Mouse (Mus musculus): ENCODE data around the gene Sox18. TPM values are rescaled to one million over a fixed set of nuclear protein-coding genes. Genes with fewer than 3 reads are reported as not detected.

Gene Sox18
- polyA plus RNA-seq, 1 experiment: 0.05 TPM

DNA sequence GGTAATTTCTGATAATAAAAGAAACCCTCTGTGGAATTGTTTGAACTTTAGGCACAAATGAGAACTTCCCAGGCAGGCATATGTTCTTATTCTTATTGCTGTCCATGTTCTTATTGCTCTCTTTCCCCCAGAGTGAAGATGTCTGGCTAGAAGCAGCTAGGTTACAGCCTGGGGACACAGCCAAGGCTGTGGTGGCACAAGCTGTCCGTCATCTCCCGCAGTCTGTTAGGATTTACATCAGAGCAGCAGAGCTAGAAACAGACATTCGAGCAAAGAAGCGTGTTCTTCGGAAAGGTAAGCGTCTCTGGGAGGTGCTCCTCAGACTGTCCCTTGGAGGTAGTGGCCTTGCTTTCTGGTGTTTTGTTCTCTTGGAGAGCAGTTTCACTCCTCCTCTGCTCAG is 38.8 kb downstream of the Sox18 start:
- no peak for TF ChIP-seq GATA1 (IDR thresholded peaks at IDR 0.05; ENCODE audit: low read length)

DNA sequence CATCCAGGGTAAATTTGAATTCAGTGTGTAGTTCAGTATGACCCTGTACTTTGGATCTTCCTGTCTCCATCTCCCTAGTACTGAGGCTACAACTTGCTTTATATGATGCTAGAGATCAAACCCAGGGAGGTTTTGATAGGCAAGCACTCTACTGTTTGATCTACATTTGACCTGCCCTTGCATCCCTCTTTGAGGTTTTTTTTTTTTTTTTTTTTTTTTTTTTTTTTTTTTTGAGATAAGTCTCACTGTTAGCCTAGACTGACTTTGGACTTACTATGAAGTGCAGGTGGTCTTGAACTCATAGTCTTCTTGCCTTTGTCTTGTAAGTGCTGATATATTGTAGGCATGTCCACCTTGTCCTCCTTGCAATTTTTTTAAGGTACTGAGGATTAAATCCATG is 43.0 kb downstream of the Sox18 start:
- no peak for TF ChIP-seq GATA1 (IDR thresholded peaks at IDR 0.05; ENCODE audit: low read length)

DNA sequence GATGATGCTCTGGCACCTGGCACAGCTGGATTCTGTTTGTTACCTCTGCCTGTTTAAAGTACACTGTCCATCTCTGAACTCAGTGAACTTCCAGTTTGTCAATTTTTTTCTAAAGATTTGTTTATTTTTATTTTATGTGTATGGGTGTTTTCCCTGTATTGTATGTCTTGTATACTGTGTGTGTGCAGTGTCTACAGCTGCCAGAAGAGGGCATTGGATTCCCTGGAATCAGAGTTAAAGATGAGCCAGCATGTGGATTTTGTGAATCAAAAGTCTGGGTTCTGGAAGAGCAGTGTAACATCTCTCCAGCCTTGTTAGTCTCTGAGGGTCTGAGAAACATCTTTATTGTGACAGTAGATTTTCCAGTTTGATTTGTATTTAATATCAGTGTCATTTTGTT is 48.0 kb downstream of the Sox18 start:
- no peak for TF ChIP-seq GATA1 (IDR thresholded peaks at IDR 0.05; ENCODE audit: low read length)

Other genes starting within 250 kb of the Sox18 start
- 0.11 and 0.22 TPM in 2 replicates for gene Zbtb46, start 212.2 kb downstream of the Sox18 start, polyA plus RNA-seq (2012)
- not detected in 2 replicates for gene Abhd16b, start 178.4 kb downstream of the Sox18 start, polyA plus RNA-seq (2012)
- 31.1 and 70.5 TPM in 2 replicates for gene Tpd52l2, start 174.5 kb downstream of the Sox18 start, polyA plus RNA-seq (2012)
- gene Dnajc5, start 151.2 kb downstream of the Sox18 start, polyA plus RNA-seq (2012): 27.9 and 31.8 TPM in 2 replicates
- 71.6 and 72.0 TPM in 2 replicates for gene Uckl1, start 86.7 kb downstream of the Sox18 start, polyA plus RNA-seq (2012)
- 25.6 and 26.6 TPM in 2 replicates for gene Prpf6, start 79.8 kb downstream of the Sox18 start, polyA plus RNA-seq (2012)
- gene Zfp512b, start 78.8 kb downstream of the Sox18 start, polyA plus RNA-seq (2012): 82.6 and 93.4 TPM in 2 replicates
- 2.2 and 2.4 TPM in 2 replicates for gene Samd10, start 72.4 kb downstream of the Sox18 start, polyA plus RNA-seq (2012)
- not detected in 2 replicates for gene Gm29797, start 14.6 kb downstream of the Sox18 start, polyA plus RNA-seq (2012)
- not detected in 2 replicates for gene Tcea2, start 8.7 kb upstream of the Sox18 start, polyA plus RNA-seq (2012)
- 20.0 and 25.5 TPM in 2 replicates for gene Rgs19, start 22.3 kb upstream of the Sox18 start, polyA plus RNA-seq (2012)
- not detected in 2 replicates for gene Lkaaear1, start 26.8 kb upstream of the Sox18 start, polyA plus RNA-seq (2012)
- gene Oprl1, start 43.4 kb upstream of the Sox18 start, polyA plus RNA-seq (2012): not detected in 2 replicates
- not detected in 2 replicates for gene Myt1, start 91.7 kb upstream of the Sox18 start, polyA plus RNA-seq (2012)
- gene Pcmtd2, start 166.2 kb upstream of the Sox18 start, polyA plus RNA-seq (2012): 13.2 and 19.6 TPM in 2 replicates
- 1.5 and 6.3 TPM in 2 replicates for gene Polr3k, start 192.7 kb upstream of the Sox18 start, polyA plus RNA-seq (2012)